Mouse (Mus musculus) kidney, embryonic 16.5 days (tissue): Measurements from ENCODE around the gene Cdca4. TPM values are rescaled to one million over a fixed set of nuclear protein-coding genes. Genes with fewer than 3 reads are reported as not detected.

Source experiments
- ATAC-seq: fragments of 200-750 bp; cut with Nextera tagmentation; 2 replicates; pipeline ENCODE4 v1.8.0; 2017; ENCODE audit warnings: moderate TSS enrichment; ENCODE audit not compliant: low FRiP score, low TSS enrichment
- H3K27ac ChIP-seq: fragments of 300-500 bp; sonication (generic); 2 replicates; pipeline ENCODE4 v1.5.1; 2014; ENCODE audit warnings: low read length
- H3K27me3 ChIP-seq: fragments of 300-500 bp; sonication (generic); 2 replicates; pipeline ENCODE4 v1.6.1; 2014; ENCODE audit warnings: low read length, control low read depth, mixed read lengths; ENCODE audit not compliant: insufficient read depth
- H3K36me3 ChIP-seq: fragments of 300-500 bp; sonication (generic); 2 replicates; pipeline ENCODE4 v1.6.1; 2014; ENCODE audit warnings: low read length, control low read depth, mixed read lengths; ENCODE audit not compliant: insufficient read depth
- H3K4me1 ChIP-seq: fragments of 300-500 bp; sonication (generic); 2 replicates; pipeline ENCODE4 v1.6.1; 2014; ENCODE audit warnings: low read length, control low read depth, mixed read lengths; ENCODE audit not compliant: insufficient read depth
- H3K4me2 ChIP-seq: fragments of 300-500 bp; sonication (generic); replicated peaks from 2 replicates; pipeline ENCODE4 v1.6.1; 2014; ENCODE audit warnings: low read depth, low read length
- H3K4me3 ChIP-seq: fragments of 300-500 bp; sonication (generic); 2 replicates; pipeline ENCODE4 v1.5.1; 2014; ENCODE audit warnings: mild to moderate bottlenecking, low read length
- H3K9ac ChIP-seq: fragments of 300-500 bp; sonication (generic); replicated peaks from 2 replicates; pipeline ENCODE4 v1.6.1; 2014; ENCODE audit warnings: low read length
- H3K9me3 ChIP-seq: fragments of 300-500 bp; sonication (generic); 2 replicates; pipeline ENCODE4 v1.6.1; 2016; ENCODE audit warnings: low read length, control low read depth
- WGBS: fragments of 180-500 bp; shearing (Covaris S2); extraction: QIAGEN DNeasy Blood & Tissue Kit; methylation state at CpG from one replicate; pipeline ENCODE4 v1.1.7; 2014; 5-methylcytosine and 5-hydroxymethylcytosine counted together
- polyA plus RNA-seq: library from polyadenylated mRNA; unstranded; fragments of >200 nt; fragmentation: Nextera tagmentation; extraction: Ambion mirVana; gene quantifications from 2 replicates; pipeline ENCODE4 v1.2.1, GENCODE M21; 2015

The Cdca4 gene
- polyA plus RNA-seq, 1 experiment from 2014 or later, result 113 TPM

DNA sequence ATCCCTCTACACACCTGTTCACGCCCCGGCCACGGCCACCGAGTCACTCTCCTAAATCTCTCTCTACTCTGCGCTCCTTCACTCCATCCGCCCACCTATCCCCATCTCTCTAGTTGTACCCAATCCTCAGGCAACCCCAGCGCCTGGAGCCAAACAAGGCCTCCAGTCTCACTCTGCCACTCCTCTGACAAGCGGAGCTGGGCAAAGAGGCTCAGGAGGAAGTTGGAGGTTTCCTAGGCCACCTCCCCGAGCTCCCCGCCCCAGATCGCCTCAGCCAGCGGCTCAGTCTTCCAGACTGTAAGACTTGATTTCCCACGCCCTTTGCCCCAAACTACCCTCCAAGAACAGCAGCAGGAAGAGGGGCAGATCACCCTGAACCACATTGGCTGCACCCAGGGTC, 41.6 kb upstream of the Cdca4 start:
- WGBS, result 43% methylated on average over 13 of the region's 13 CpGs
- H3K27ac ChIP-seq, result no peak overlapping the region
- ATAC-seq, result no peak

DNA sequence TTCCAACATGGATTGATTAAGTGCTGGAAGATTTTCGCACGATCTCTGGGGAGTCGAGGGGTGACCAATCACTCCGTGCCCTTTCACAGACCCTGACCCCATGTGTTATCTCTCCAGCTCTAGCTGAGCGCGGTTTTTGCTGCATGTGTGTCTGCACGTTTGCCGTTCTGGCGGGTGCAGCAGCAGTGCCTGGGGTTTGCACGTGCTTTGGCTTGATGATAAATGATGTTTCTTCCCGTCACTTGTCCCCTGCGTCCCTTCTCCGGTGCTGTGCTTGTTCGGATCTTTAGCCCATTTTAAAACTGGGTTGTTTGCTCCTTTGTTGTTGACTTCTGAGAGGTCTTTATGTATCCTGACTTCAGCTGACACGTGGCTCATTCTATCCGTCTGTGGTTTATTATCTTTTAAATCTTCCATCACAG, 40.6 kb upstream of the Cdca4 start:
- Histone ChIP-seq H3K4me1 (peaks cover 17% of the 10 kb centered on the region), H3K9me3 (no peaks in the 10 kb centered on the region), H3K4me3 (no peak overlapping the region), H3K9ac (0 out of 2 replicates have a peak overlapping the region, but pooled peaks have one; percentile 12), H3K36me3 (no peaks in the 10 kb centered on the region), H3K27me3 (peaks cover 16% of the 10 kb centered on the region), H3K27ac (no peak overlapping the region), H3K4me2 (peak overlapping the region; percentile 8; the same call in 1 of the 2 replicates)
- no peak for ATAC-seq
- WGBS, result 6% methylated on average over 16 of the region's 16 CpGs

More for the DNA sequence above, 41.6 kb upstream of the Cdca4 start:
- Histone ChIP-seq H3K4me1 (peaks cover 17% of the 10 kb centered on the region), H3K9me3 (no peaks in the 10 kb centered on the region), H3K9ac (0 out of 2 replicates have a peak overlapping the region, but pooled peaks have one; percentile 6), H3K36me3 (no peaks in the 10 kb centered on the region), H3K4me2 (no peak overlapping the region), H3K4me3 (no peak overlapping the region), H3K27me3 (peaks cover 25% of the 10 kb centered on the region)

DNA sequence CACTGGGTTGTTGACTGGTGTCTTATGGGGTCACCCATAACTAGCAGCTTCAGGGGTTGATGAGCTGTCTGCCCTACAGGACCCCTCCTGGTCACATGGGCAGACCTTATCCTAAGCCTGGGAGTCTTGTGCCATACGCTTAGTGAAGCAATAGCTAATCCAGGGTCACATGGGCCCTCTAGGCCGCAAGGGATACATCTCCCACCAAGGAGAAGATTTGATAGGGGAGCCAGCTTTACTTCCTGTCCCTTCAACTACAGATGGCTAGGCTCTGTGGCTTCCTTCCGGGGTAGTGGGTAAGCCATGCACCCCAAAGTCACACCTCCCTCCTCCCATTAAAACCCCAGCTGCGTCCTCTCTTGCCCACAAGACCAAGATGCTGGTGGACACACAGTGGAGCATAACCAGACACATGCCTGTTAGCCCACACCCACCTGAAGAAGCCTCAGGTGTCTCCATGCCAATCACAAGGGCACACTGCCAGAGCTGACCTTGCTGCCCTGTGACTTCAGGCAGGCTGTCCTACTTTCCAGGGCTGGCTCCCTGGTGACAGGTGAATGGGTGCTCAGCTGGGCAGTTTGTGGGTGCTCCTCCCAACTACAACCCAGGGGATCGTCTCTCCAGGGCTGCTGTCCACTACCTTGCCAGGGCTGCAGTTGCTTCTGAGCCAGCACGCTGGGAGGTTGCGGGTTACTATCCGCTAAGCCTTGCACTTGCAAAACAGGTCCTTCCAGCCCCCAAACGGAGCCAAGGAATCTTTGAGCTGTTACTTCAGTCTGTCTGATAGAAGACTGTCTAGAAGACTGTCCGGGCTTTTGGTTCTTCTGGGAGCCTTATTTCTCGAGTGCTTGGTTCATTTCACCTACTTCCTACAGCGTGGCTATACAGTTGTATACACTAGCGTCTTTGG, 39.2 kb upstream of the Cdca4 start, which contains the start of gene Gpr132:
Gene Gpr132 (minus strand): TSS at position 51 of the 910 bp plus-strand sequence.
- ATAC-seq, result no peak
- 72% methylated on average over 13 of the region's 13 CpGs for WGBS

DNA sequence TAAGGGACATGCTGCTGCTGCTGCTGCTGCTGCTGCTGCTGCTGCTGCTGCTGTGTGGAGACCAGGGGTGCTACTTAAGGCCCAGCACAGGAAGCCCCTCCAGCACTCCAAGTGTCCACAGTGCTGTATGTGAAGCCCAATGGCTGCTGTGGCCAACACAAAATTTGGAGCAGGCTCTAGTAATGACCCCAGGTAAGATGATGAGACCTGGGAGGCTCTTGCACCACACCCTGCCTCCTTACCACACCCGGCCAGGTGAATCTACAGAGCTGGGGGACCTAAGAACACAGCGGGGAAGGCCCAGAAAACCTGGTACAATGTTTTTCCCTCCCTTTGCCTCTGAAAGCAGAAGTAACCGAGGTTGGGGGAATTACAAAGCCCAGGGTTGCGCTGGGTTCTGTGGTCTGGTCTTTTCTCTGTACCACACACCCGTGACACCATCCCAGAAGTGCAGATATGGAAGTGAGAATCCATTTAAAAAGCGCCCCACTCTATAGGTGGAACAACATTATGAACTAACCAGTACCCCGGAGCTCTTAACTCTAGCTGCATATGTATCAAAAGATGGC, 38.0 kb upstream of the Cdca4 start:
- whole genome bisulfite sequencing, result 90% methylated on average over 7 of the region's 7 CpGs
- Histone ChIP-seq H3K9me3 (no peaks in the 10 kb centered on the region), H3K4me3 (no peak overlapping the region), H3K36me3 (no peaks in the 10 kb centered on the region), H3K9ac (no peak overlapping the region), H3K4me2 (no peak overlapping the region), H3K27ac (no peak overlapping the region), H3K4me1 (peaks cover 9% of the 10 kb centered on the region), H3K27me3 (0 out of 2 replicates have a peak, but pooled peaks cover 4% of the 10 kb centered on the region)
- ATAC-seq, result no peak

More for the DNA sequence above, 39.2 kb upstream of the Cdca4 start, which contains the start of gene Gpr132:
- Histone ChIP-seq H3K36me3 (no peaks in the 10 kb centered on the region), H3K9me3 (no peaks in the 10 kb centered on the region), H3K4me3 (no peak within 1 kb of the TSS), H3K4me1 (peaks cover 9% of the 10 kb centered on the region), H3K27me3 (peaks cover 4% of the 10 kb centered on the region; the same call in 1 of the 2 replicates), H3K9ac (no peak within 1 kb of the TSS), H3K4me2 (no peak within 1 kb of the TSS), H3K27ac (no peak within 1 kb of the TSS)

DNA sequence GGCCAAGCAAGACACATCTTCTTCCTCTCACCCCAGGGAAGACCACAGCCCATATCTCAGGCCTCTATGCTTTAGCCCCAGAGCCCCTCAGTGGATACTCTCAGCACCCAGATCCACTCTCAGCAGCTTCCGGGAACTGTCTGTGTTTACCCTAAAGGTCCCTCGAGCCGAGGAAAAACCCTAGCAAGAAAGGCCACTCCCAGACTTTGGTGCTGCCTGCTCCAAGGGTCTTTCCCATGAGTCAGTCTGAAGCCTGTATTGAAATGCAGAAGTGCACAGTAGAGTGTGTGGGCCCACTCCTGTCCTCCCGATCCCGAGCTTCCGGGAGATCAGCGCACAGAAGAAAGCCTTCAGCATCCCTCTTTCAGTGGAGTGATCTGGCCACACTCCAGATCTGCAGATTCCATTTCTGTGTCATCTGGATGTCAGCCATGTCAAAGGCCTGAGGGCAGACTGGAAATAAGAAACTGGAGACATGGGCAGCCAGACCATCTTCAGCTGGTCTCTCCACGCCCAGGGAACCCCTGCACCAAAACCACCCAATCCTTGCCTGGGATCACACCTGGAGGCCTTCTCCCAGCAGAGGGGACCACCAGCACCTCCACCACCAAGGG, 37.4 kb upstream of the Cdca4 start:
- no peaks in the 10 kb centered on the region for H3K36me3 ChIP-seq
- H3K4me2 ChIP-seq, result no peak overlapping the region
- H3K4me1 ChIP-seq, result peaks cover 9% of the 10 kb centered on the region
- H3K9me3 ChIP-seq, result no peaks in the 10 kb centered on the region
- WGBS, result 71% methylated on average over 8 of the region's 8 CpGs
- no peak overlapping the region for H3K4me3 ChIP-seq
- no peak overlapping the region for H3K9ac ChIP-seq
- no peak overlapping the region for H3K27ac ChIP-seq
- ATAC-seq, result no peak
- H3K27me3 ChIP-seq, result 0 out of 2 replicates have a peak, but pooled peaks cover 4% of the 10 kb centered on the region

DNA sequence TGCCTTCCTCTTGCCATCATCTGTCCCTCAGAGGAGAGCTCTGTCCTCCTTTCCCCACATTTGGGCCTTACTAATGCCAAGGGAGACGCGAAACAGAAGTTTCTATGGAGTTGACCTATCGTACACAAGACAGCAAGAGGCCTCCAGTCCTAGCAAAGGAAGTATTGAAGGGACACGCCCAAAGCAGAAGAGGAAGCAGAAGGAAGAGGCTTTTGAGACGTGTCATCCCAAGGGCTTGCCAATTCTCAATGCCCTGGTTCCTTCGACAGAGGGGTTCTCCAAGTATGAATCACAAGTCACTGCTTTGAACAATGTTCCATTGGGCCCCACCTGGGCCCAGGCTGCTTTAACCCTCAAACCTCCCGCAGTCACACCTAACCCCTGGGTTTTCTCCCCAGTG, 35.6 kb upstream of the Cdca4 start:
- Histone ChIP-seq H3K27me3 (no peaks in the 10 kb centered on the region), H3K27ac (no peak overlapping the region), H3K36me3 (no peaks in the 10 kb centered on the region), H3K4me2 (no peak overlapping the region), H3K4me1 (peaks cover 9% of the 10 kb centered on the region), H3K9me3 (no peaks in the 10 kb centered on the region), H3K9ac (no peak overlapping the region), H3K4me3 (no peak overlapping the region)
- WGBS, result 86% methylated on average over 7 of the region's 7 CpGs
- ATAC-seq, result no peak

DNA sequence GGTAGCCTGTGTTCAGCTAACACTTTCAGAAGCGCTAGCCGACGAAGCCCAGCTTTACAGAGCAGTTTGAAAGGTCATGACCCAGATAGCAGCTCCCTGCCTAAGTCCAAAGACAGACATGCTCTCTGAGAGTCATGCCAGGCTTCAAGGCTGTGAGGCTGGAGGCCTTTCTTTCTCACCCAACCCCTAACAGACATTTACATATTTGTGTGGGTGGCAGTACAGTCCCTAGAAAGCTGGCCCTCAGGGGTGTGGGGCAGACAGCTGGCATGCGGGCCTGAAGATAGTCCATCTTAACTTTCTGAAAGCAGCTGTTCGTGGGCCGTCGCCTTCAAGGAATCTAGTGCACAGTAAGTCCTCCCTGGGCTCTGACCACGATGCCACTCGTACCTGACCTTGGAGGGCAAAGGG, 32.7 kb upstream of the Cdca4 start:
- no peak for ATAC-seq
- H3K27ac ChIP-seq, result no peak overlapping the region
- no peaks in the 10 kb centered on the region for H3K36me3 ChIP-seq
- H3K4me1 ChIP-seq, result peaks cover 5% of the 10 kb centered on the region
- no peak overlapping the region for H3K9ac ChIP-seq
- no peak overlapping the region for H3K4me3 ChIP-seq
- H3K9me3 ChIP-seq, result no peaks in the 10 kb centered on the region
- no peaks in the 10 kb centered on the region for H3K27me3 ChIP-seq
- WGBS, result 50% methylated on average over 9 of the region's 9 CpGs
- H3K4me2 ChIP-seq, result no peak overlapping the region

DNA sequence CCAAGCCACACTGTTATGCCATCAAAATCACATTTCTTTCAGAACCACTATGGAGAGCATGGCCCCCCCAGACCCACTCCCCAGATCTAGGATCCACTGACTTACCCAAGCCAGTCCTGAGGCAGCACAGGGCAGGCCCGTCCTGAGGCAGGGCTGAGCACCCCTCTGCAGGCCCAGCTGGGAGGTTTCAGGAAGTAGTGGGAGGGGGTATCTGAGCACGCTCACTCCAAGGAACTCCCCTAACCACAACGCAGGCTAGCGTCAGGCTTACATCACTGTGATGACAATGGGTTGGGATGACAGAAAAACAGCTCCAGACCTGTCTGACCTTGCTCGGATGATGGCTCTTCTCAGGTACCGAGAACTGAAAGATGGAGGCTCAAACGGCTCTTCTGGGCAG, 31.5 kb upstream of the Cdca4 start:
- H3K4me3 ChIP-seq, result no peak overlapping the region
- no peaks in the 10 kb centered on the region for H3K36me3 ChIP-seq
- H3K27me3 ChIP-seq, result no peaks in the 10 kb centered on the region
- H3K4me1 ChIP-seq, result peaks cover 10% of the 10 kb centered on the region
- no peak overlapping the region for H3K9ac ChIP-seq
- no peak for ATAC-seq
- WGBS, result 57% methylated on average over 7 of the region's 7 CpGs
- H3K27ac ChIP-seq, result no peak overlapping the region
- no peaks in the 10 kb centered on the region for H3K9me3 ChIP-seq
- H3K4me2 ChIP-seq, result no peak overlapping the region

DNA sequence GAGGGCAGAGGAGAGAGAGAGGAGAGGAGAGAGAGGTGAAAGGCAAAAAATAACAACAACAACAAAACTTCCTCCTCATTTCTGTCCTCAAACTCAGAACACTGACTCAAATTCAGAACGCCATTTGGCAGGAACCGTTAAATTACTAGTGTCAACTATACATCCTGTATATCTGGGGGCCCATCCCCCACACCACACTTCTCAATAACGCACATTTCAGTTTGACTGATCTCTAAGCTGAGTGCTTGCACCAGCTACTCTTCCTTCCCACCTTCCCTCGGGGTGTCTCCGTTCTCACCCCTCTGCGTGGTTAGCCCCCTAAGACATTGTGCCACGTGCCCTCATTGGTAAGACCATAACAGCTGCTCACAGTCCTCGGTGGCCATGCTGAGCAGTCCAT, 30.7 kb upstream of the Cdca4 start:
- H3K9me3 ChIP-seq, result no peaks in the 10 kb centered on the region
- H3K4me3 ChIP-seq, result no peak overlapping the region
- no peak overlapping the region for H3K9ac ChIP-seq
- no peaks in the 10 kb centered on the region for H3K27me3 ChIP-seq
- H3K4me1 ChIP-seq, result peaks cover 10% of the 10 kb centered on the region
- H3K4me2 ChIP-seq, result no peak overlapping the region
- WGBS, result 63% methylated on average over 8 of the region's 8 CpGs
- no peak for ATAC-seq
- no peak overlapping the region for H3K27ac ChIP-seq
- H3K36me3 ChIP-seq, result no peaks in the 10 kb centered on the region
